Mouse (Mus musculus): ENCODE results near the gene Cdh13. TPM values are rescaled to one million over a fixed set of nuclear protein-coding genes. Genes with fewer than 3 reads are reported as not detected.

Gene Cdh13
- total RNA-seq, 4 experiments from 2014 or later = 81.0 to 97.1 (median 86.4) TPM

- no peak for DNase-seq (ENCODE audit: low spot score in 2 of 2)
These were observed 281.7 kb downstream of the Cdh13 start for GRCm38 (mm10) chr8:118565186-118565585.

GRCm38 (mm10) chr8:118565887-118566747, 282.6 kb downstream of the Cdh13 start:
- no peak for DNase-seq (ENCODE audit: low spot score in 2 of 2)

GRCm38 (mm10) chr8:118569366-118569765, 285.8 kb downstream of the Cdh13 start:
- DNase-seq (ENCODE audit: low spot score in 2 of 2) = peak in 1 of 2 experiments; percentile 26

- no peak for DNase-seq (ENCODE audit: low spot score in 2 of 2)
These were observed 297.7 kb downstream of the Cdh13 start for GRCm38 (mm10) chr8:118581256-118581655.

GRCm38 (mm10) chr8:118582185-118582584, 298.7 kb downstream of the Cdh13 start:
- no peak for DNase-seq (ENCODE audit: low spot score in 2 of 2)

- no peak for DNase-seq (ENCODE audit: low spot score in 2 of 2)
These were observed 304.4 kb downstream of the Cdh13 start for GRCm38 (mm10) chr8:118587981-118588380.

GRCm38 (mm10) chr8:118596816-118597215, 313.3 kb downstream of the Cdh13 start:
- DNase-seq (ENCODE audit: low spot score in 2 of 2) = no peak

- no peak for DNase-seq (ENCODE audit: low spot score in 2 of 2)
These were observed 317.8 kb downstream of the Cdh13 start for GRCm38 (mm10) chr8:118601376-118601775.

GRCm38 (mm10) chr8:118602074-118602473, 318.5 kb downstream of the Cdh13 start:
- no peak for DNase-seq (ENCODE audit: low spot score in 2 of 2)

GRCm38 (mm10) chr8:118611551-118611950, 328.0 kb downstream of the Cdh13 start:
- peak in 1 of 2 experiments; percentile 67 for DNase-seq (ENCODE audit: low spot score in 2 of 2)

- DNase-seq (ENCODE audit: low spot score in 2 of 2) = no peak
These were observed 334.7 kb downstream of the Cdh13 start for GRCm38 (mm10) chr8:118618195-118618594.

- no peak for DNase-seq (ENCODE audit: low spot score in 2 of 2)
These were observed 342.9 kb downstream of the Cdh13 start for GRCm38 (mm10) chr8:118626425-118626824.

- DNase-seq (ENCODE audit: low spot score in 2 of 2) = no peak
These were observed 344.2 kb downstream of the Cdh13 start for GRCm38 (mm10) chr8:118627737-118628136.

GRCm38 (mm10) chr8:118628702-118629101, 345.2 kb downstream of the Cdh13 start:
- no peak for DNase-seq (ENCODE audit: low spot score in 2 of 2)

GRCm38 (mm10) chr8:118635296-118636060, 351.9 kb downstream of the Cdh13 start:
- DNase-seq (ENCODE audit: low spot score in 2 of 2) = no peak

GRCm38 (mm10) chr8:118639606-118640005, 356.1 kb downstream of the Cdh13 start:
- DNase-seq (ENCODE audit: low spot score in 2 of 2) = no peak

- no peak for DNase-seq (ENCODE audit: low spot score in 2 of 2)
These were observed 358.3 kb downstream of the Cdh13 start for GRCm38 (mm10) chr8:118641799-118642198.

GRCm38 (mm10) chr8:118648801-118649537, 365.4 kb downstream of the Cdh13 start:
- no peak for DNase-seq (ENCODE audit: low spot score in 2 of 2)

GRCm38 (mm10) chr8:118649981-118650380, 366.4 kb downstream of the Cdh13 start:
- DNase-seq (ENCODE audit: low spot score in 2 of 2) = no peak

GRCm38 (mm10) chr8:118662001-118662829, 378.7 kb downstream of the Cdh13 start:
- no peak for DNase-seq (ENCODE audit: low spot score in 2 of 2)

GRCm38 (mm10) chr8:118665081-118665480, 381.5 kb downstream of the Cdh13 start:
- peak in 1 of 2 experiments; percentile 14 for DNase-seq (ENCODE audit: low spot score in 2 of 2)
